Mouse (Mus musculus) kidney, adult 2 months (tissue): ENCODE data around the gene Tmprss3. TPM values are rescaled to one million over a fixed set of nuclear protein-coding genes. Genes with fewer than 3 reads are reported as not detected.
A peak's percentile ranks its signal among the peaks of the same experiment; 100 is the strongest.

Experiments
- DNase-seq: peaks from one replicate; pipeline ENCODE4 v3.0.0; 2021
- H3K27ac ChIP-seq: fragments of 200-500 bp; 2 replicates; pipeline ENCODE4 v1.5.1; 2012; ENCODE audit warnings: low read depth, low read length, control low read depth, inconsistent platforms; ENCODE audit not compliant: insufficient read depth
- H3K27me3 ChIP-seq: fragments of 200-500 bp; replicated peaks from 2 replicates; pipeline ENCODE4 v1.6.1; 2012; ENCODE audit warnings: mild to moderate bottlenecking, moderate library complexity, low read length, inconsistent platforms; ENCODE audit not compliant: control insufficient read depth, insufficient read depth
- H3K36me3 ChIP-seq: fragments of 200-500 bp; 2 replicates; pipeline ENCODE4 v1.6.1; 2012; ENCODE audit warnings: mild to moderate bottlenecking, moderate library complexity, low read length, inconsistent platforms; ENCODE audit not compliant: control insufficient read depth, insufficient read depth
- H3K4me1 ChIP-seq: fragments of 200-500 bp; 2 replicates; pipeline ENCODE4 v1.6.1; 2011; ENCODE audit warnings: low read length; ENCODE audit not compliant: control insufficient read depth, insufficient read depth
- H3K4me3 ChIP-seq: fragments of 200-500 bp; 2 replicates; pipeline ENCODE4 v1.5.1; 2011; ENCODE audit warnings: mild to moderate bottlenecking, low read depth, low read length, control low read depth; ENCODE audit not compliant: insufficient read depth
- CTCF ChIP-seq: fragments of 200-500 bp; conservative IDR thresholded peaks from 2 replicates; pipeline ENCODE4 v1.5.1; 2011; ENCODE audit warnings: low read depth, mild to moderate bottlenecking, control low read depth, low read length, moderate library complexity, mixed read lengths; ENCODE audit not compliant: insufficient read depth, insufficient read length
- POLR2A ChIP-seq: fragments of 200-500 bp; IDR thresholded peaks from one replicate; pipeline ENCODE4 v1.6.1; 2011; ENCODE audit warnings: low read depth, low read length, control low read depth
- WGBS: fragments of 180-500 bp; shearing (Covaris S2); methylation state at CpG from one replicate; pipeline ENCODE4 v1.1.7; 2018; 5-methylcytosine and 5-hydroxymethylcytosine counted together
- polyA plus RNA-seq: library from polyadenylated mRNA; depleted of rRNA; stranded (reverse); fragments of >200 nt; gene quantifications from 2 replicates; pipeline ENCODE4 v1.2.3, GENCODE M21; 2012

Gene Tmprss3
- polyA plus RNA-seq, 1 experiment: 0.03 TPM

DNA sequence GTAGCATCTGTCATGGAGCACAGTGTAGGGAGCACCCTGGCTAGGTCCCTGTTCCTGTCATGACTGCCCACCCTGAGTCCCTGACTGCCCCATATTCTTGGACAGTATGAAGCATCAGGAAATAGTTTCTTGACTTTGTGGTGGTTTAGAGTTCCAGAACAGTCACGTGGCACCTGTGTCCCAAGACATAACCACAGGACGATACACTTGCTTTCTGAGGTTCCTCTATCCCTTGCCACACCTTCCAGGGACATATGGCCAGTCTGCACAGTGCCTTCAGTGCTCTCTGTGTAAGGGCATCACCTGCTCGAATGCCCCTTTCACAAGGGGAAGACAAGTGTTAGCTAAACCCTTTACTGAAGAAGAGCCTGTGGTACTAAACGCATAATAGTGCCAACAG, 17.3 kb downstream of the Tmprss3 start:
- WGBS: 84% methylated on average over 4 of the region's 4 CpGs

DNA sequence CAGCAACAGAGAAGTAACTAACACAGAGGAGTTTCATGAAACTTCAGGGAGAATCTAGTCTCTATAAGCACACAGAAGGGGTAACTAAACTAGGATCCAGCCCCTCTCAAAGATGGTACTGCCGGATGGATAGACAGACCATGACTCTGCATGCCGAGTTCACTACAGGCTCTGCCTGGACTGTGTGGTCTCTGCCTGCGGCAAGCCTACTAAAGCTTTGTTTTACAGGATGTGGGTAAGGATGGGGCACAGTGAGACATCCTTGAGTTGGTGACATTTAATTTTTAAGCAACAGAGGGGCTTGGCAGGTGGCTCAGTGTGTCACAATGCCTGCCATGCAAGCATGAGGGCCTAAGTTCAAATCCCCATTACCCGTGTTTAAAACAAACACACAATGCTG, 22.5 kb downstream of the Tmprss3 start:
- no peaks in the 10 kb centered on the region for H3K36me3 ChIP-seq
- H3K27me3 ChIP-seq: no peaks in the 10 kb centered on the region
- 88% methylated on average over 4 of the region's 4 CpGs for WGBS
- H3K4me3 ChIP-seq: no peak overlapping the region
- H3K27ac ChIP-seq: no peak overlapping the region
- DNase-seq: no peak
- no peak for TF ChIP-seq POLR2A
- no peaks in the 10 kb centered on the region for H3K4me1 ChIP-seq

More for the DNA sequence above, 17.3 kb downstream of the Tmprss3 start:
- no peaks in the 10 kb centered on the region for H3K4me1 ChIP-seq
- H3K27ac ChIP-seq: no peak overlapping the region
- DNase-seq: no peak
- no peak for TF ChIP-seq CTCF
- no peak for TF ChIP-seq POLR2A
- no peak overlapping the region for H3K4me3 ChIP-seq
- H3K27me3 ChIP-seq: no peaks in the 10 kb centered on the region
- no peaks in the 10 kb centered on the region for H3K36me3 ChIP-seq

- Histone ChIP-seq H3K4me1 (no peaks in the 10 kb centered on the region), H3K27me3 (no peaks in the 10 kb centered on the region), H3K27ac (no peak overlapping the region), H3K36me3 (no peaks in the 10 kb centered on the region), H3K4me3 (no peak overlapping the region)
- WGBS: 82% methylated on average over 5 of the region's 5 CpGs
- no peak for DNase-seq
- no peak for TF ChIP-seq CTCF
- TF ChIP-seq POLR2A: no peak
Measured at GRCm38 (mm10) chr17:31169796-31170195, 29.0 kb downstream of the Tmprss3 start.

DNA sequence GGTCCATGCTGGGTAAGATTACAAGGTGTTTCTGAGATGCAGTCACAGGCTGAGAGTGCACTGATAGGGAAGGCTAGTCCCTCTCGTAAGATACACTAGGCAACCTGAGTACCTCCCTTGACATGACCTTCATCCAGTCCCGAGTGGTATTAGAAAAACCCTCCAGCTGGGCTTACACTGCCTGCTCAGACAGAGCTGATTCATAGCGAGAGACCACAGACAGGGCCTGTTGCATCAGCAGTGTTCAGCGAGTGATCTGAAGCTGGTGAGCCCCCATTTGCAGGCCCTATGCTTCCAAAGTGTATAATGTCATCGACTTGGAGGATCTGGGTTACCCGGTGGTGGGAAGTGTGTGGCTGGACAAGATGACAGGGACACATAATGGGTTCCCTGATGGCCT, 33.6 kb downstream of the Tmprss3 start, which contains the start of gene Tff1:
Gene Tff1 (minus strand): TSS at position 151 of the 400 bp plus-strand sequence.
- TF ChIP-seq POLR2A (no peak), CTCF (no peak)
- Histone ChIP-seq H3K4me1 (peaks cover 7% of the 10 kb centered on the region; the same call in 1 of the 2 replicates), H3K27me3 (no peaks in the 10 kb centered on the region), H3K27ac (no peak within 1 kb of the TSS), H3K4me3 (no peak within 1 kb of the TSS), H3K36me3 (no peaks in the 10 kb centered on the region)
- WGBS: 82% methylated on average over 6 of the region's 6 CpGs
- no peak for DNase-seq

DNA sequence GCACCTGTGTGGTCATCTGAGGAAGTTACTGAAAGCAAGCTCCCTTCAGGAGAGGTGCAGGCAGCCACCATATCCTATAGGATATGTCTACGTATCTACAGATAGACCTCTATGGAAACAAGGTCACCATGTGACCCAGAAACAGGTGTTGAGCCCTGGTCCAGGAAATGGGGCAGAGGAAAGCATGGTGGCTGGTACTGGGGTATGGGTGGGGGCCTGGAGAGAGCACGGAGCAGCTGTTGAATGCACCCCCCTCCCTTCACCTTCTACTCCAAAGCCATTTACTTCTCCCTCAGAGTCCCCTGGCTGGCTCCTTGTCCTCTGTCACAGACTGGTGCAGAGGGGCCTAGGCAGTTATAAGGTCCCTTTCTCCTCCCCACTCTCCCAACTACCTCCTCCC, 35.0 kb downstream of the Tmprss3 start:
- Histone ChIP-seq H3K27ac (no peak overlapping the region), H3K4me3 (no peak overlapping the region), H3K36me3 (no peaks in the 10 kb centered on the region), H3K27me3 (no peaks in the 10 kb centered on the region), H3K4me1 (peaks cover 11% of the 10 kb centered on the region; the same call in 1 of the 2 replicates)
- TF ChIP-seq POLR2A (no peak), CTCF (no peak)
- 94% methylated on average over 2 of the region's 2 CpGs for WGBS
- no peak for DNase-seq

- H3K4me3 ChIP-seq: no peak overlapping the region
- H3K27ac ChIP-seq: no peak overlapping the region
- no peak for DNase-seq
- peaks cover 11% of the 10 kb centered on the region; the same call in 1 of the 2 replicates for H3K4me1 ChIP-seq
- H3K36me3 ChIP-seq: no peaks in the 10 kb centered on the region
- 67% methylated on average over 12 of the region's 12 CpGs for WGBS
- no peaks in the 10 kb centered on the region for H3K27me3 ChIP-seq
- TF ChIP-seq POLR2A: no peak
- no peak for TF ChIP-seq CTCF
Measured at GRCm38 (mm10) chr17:31162607-31163006, 36.2 kb downstream of the Tmprss3 start.

DNA sequence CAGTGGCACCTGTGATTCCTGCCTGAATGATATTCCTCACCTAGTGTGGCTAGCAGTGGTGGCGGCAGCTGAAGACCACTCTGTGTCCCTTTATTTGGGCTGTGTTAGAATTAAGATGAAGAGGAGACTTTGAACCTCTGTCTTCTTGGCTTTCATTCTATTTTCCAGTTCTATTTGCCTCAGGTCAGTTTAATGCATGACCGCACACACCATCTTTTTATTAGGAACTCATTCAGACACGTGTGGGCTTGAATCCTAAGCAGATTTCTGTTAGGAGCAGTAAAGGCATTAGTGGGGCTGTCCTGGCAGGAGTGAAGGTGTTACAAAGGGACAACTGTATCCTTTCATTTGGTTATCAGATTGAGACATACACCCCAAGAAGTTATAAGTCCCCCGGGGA, 38.5 kb downstream of the Tmprss3 start:
- 47% methylated on average over 4 of the region's 4 CpGs for WGBS
- H3K4me3 ChIP-seq: no peak overlapping the region

More for the DNA sequence above, 38.5 kb downstream of the Tmprss3 start:
- TF ChIP-seq CTCF: no peak
- no peak for TF ChIP-seq POLR2A
- Histone ChIP-seq H3K27me3 (no peaks in the 10 kb centered on the region), H3K36me3 (no peaks in the 10 kb centered on the region), H3K27ac (peak overlapping the region; percentile 80), H3K4me1 (peaks cover 11% of the 10 kb centered on the region; the same call in 1 of the 2 replicates)
- peak; percentile 72 for DNase-seq
